Mouse (Mus musculus): Measurements from ENCODE around the gene Tmem51.

DNA sequence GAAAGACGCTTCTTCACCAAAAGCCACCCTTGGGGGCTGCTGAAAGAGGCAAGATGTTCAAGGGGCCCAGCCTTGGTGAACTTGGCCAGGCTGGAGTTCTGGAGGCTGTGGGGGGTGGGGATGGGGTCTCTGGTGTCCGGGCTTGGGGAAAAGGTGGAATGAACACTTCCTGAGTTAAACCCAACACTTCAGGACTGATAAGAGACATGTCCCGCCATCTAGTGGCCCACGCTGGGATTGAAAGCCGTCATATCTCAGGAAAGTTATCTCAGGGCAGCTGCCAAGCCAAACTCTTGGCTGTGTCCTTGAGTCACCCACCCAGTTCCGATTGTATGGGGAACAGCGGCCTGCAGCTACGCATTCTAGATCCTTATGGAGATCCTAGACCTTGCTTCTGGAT lies 14.2 kb upstream of the Tmem51 start:
- no peak for TF ChIP-seq CTCF (IDR thresholded peaks at IDR 0.05; ENCODE audit: low read depth, low read length)
- no peak for TF ChIP-seq GATA2 (IDR thresholded peaks at IDR 0.05; ENCODE audit: borderline replicate concordance, low read depth, low read length)
- no peak for TF ChIP-seq GATA1 (IDR thresholded peaks at IDR 0.05; ENCODE audit: borderline replicate concordance, low read length)

Measured in G1E (cell line).